Mouse (Mus musculus) liver, adult 2 months (tissue): ENCODE results near the gene Has3.

ENCODE experiments used
- CTCF ChIP-seq: fragments of 200-500 bp; IDR thresholded peaks from 2 replicates; pipeline ENCODE4 v1.5.1; 2011; ENCODE audit warnings: low read depth, low read length, control low read depth
- POLR2A ChIP-seq: fragments of 200-500 bp; IDR thresholded peaks from 2 replicates; pipeline ENCODE4 v1.6.1; 2011; ENCODE audit warnings: low read length, control low read depth; ENCODE audit not compliant: insufficient read depth; ENCODE audit errors: extremely low read depth

DNA sequence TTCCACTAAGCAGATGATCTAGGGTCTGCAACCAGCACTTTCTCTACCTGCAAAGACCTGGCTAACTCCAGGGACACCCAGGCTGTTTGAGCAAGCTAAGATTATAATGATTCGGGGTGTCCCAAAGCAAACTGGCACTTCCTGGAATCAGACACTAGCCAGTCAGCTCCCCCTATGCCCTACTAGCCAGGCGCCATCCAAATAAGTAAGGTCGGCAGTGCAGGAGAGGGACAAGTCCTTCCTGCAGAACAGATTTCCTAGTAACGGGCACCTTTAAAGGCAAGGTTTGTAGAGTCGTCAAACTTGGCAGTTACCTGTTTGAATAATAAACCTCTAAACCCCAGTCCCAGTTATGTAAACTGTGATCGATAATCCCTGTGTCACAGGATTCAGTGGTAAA lies 31.2 kb upstream of the Has3 start:
- no peak for TF ChIP-seq POLR2A
- TF ChIP-seq CTCF = no peak
